Mouse (Mus musculus) embryonic fibroblast, embryonic 13.5 days (primary cell): Measurements from ENCODE around the gene Extl2.

Experiments
- CTCF ChIP-seq: IDR thresholded peaks from 2 replicates; pipeline ENCODE4 v1.5.1; 2011; ENCODE audit warnings: mild to moderate bottlenecking, control low read depth, low read length, moderate library complexity, borderline replicate concordance; ENCODE audit not compliant: insufficient read depth
- POLR2A ChIP-seq: IDR thresholded peaks from 2 replicates; pipeline ENCODE4 v1.6.1; 2011; ENCODE audit warnings: low read depth, mild to moderate bottlenecking, control low read depth, low read length, moderate library complexity

DNA sequence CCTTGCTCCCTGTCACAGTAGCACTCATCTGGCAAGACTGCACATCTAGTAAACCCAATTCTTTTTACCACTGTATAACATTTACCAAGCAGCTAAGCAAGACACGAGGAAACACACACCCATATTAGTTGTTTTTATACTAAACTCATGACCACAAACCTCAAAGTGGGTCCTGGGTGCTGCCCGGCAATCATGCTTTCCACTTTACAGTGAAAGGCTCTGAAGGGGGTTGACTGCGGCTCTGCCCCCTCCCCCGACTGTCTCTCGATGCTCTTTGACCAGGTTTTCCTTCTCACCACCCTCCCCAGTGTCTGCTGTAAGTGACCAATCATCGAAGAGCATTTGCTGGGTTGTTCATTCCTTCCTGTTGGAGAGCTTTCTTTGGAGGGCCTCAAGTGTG, 33.0 kb upstream of the Extl2 start:
- TF ChIP-seq CTCF (no peak), POLR2A (no peak)
